Mouse (Mus musculus) olfactory bulb, adult 2 months (tissue): Measurements from ENCODE around the gene Eif4e2.

ENCODE experiments used
- CTCF ChIP-seq: fragments of 200-500 bp; IDR thresholded peaks from 2 replicates; pipeline ENCODE4 v1.5.1; 2012; ENCODE audit warnings: low read depth, mild to moderate bottlenecking, low read length, moderate library complexity; ENCODE audit not compliant: insufficient read depth
- POLR2A ChIP-seq: fragments of 200-500 bp; IDR thresholded peaks from 2 replicates; pipeline ENCODE4 v1.6.1; 2012; ENCODE audit warnings: mild to moderate bottlenecking, low read depth, low read length, moderate library complexity; ENCODE audit not compliant: insufficient read depth

DNA sequence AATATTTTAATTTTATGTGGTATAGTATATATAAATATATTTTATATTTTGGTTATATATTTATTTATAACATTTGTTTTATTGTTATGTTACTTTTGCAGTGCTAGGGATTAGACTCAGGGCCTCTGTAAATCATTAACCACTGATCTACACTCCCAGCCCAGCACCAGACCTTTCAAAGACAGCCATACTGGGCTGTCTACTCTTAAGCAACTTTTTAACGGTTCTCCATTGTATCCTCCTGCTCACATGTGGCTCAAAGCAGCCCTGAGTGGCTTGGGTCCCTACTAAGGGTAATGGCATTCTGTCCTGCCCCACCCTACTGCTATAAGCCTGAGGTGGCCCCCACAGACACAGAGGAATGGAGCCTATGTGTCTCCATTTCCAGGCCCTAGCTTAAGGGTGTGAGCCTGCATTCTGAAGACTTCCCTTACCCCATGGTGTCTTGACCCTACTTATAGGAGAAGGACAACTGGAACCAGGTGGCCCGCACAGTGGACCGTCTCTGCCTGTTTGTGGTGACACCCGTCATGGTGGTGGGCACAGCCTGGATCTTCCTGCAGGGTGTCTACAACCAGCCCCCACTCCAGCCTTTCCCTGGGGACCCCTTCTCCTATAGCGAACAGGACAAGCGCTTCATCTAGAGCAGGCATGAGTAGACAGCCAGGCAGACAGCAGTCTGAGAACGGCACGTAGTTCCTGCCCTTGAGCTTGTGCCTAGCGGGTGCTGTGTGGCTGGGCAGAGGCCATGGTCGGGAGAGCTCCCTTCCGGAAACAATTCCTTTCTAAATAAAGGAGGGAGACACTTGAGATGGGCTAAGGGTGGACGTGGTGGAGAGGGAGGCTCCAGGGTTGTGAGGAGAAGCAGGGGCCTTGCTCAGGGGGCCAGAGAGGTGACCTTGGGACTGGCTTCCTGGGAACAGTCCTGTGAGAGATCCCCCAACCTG lies 15.3 kb upstream of the Eif4e2 start:
- TF ChIP-seq CTCF = no peak
- no peak for TF ChIP-seq POLR2A
